Mouse (Mus musculus) heart, embryonic 14.5 days (tissue): Measurements from ENCODE around the gene Slc7a4. TPM values are rescaled to one million over a fixed set of nuclear protein-coding genes. Genes with fewer than 3 reads are reported as not detected.

ENCODE experiments used
- ATAC-seq: fragments of 200-750 bp; cut with Nextera tagmentation; 2 replicates; pipeline ENCODE4 v1.8.0; 2017; ENCODE audit warnings: low read depth, moderate TSS enrichment; ENCODE audit not compliant: insufficient number of reproducible peaks, insufficient read depth, low FRiP score
- H3K27ac ChIP-seq, 2 experiments: fragments of 200-500 bp in 1 of 2; fragments of 300-500 bp in 1 of 2; sonication (generic) in 1 of 2; replicated peaks in 1 of 2; 2 replicates each; pipeline ENCODE4 v1.5.1; 2012 to 2014; ENCODE audit warnings: low read depth in 2 of 2, low read length in 2 of 2, control low read depth in 1 of 2, mild to moderate bottlenecking in 1 of 2, mixed read lengths in 1 of 2; ENCODE audit not compliant: control insufficient read depth in 1 of 2, insufficient read depth in 1 of 2
- H3K27me3 ChIP-seq: fragments of 300-500 bp; sonication (generic); 2 replicates; pipeline ENCODE4 v1.6.1; 2014; ENCODE audit warnings: mild to moderate bottlenecking, low read length, control low read depth; ENCODE audit not compliant: control insufficient read depth, insufficient read depth
- H3K36me3 ChIP-seq: fragments of 300-500 bp; sonication (generic); 2 replicates; pipeline ENCODE4 v1.6.1; 2014; ENCODE audit warnings: mild to moderate bottlenecking, control low read depth, low read length, mixed read lengths; ENCODE audit not compliant: control insufficient read depth, insufficient read depth
- H3K4me1 ChIP-seq, 2 experiments: fragments of 200-500 bp in 1 of 2; fragments of 300-500 bp in 1 of 2; sonication (generic) in 1 of 2; 2 replicates each; pipeline ENCODE4 v1.6.1; 2012 to 2014; ENCODE audit warnings: low read length in 2 of 2, control low read depth in 1 of 2, mixed read lengths in 1 of 2; ENCODE audit not compliant: control insufficient read depth in 2 of 2, insufficient read depth in 2 of 2
- H3K4me2 ChIP-seq: fragments of 300-500 bp; sonication (generic); 2 replicates; pipeline ENCODE4 v1.6.1; 2014; ENCODE audit warnings: mild to moderate bottlenecking, low read length
- H3K4me3 ChIP-seq, 2 experiments: fragments of 200-500 bp in 1 of 2; fragments of 300-500 bp in 1 of 2; sonication (generic) in 1 of 2; 2 replicates each; pipeline ENCODE4 v1.5.1; 2012 to 2014; ENCODE audit warnings: low read length in 2 of 2, mild to moderate bottlenecking in 2 of 2, control low read depth in 1 of 2, low read depth in 1 of 2, moderate library complexity in 1 of 2; ENCODE audit not compliant: control insufficient read depth in 1 of 2, insufficient read depth in 1 of 2
- H3K9ac ChIP-seq: fragments of 300-500 bp; sonication (generic); 2 replicates; pipeline ENCODE4 v1.6.1; 2014; ENCODE audit warnings: mild to moderate bottlenecking, low read length
- H3K9me3 ChIP-seq: fragments of 300-500 bp; sonication (generic); 2 replicates; pipeline ENCODE4 v1.6.1; 2016; ENCODE audit warnings: low read length, control low read depth; ENCODE audit not compliant: control insufficient read depth
- WGBS: fragments of 180-500 bp; shearing (Covaris S2); extraction: QIAGEN DNeasy Blood & Tissue Kit; methylation state at CpG from one replicate; pipeline ENCODE4 v1.1.7; 2014; 5-methylcytosine and 5-hydroxymethylcytosine counted together
- polyA plus RNA-seq: library from polyadenylated mRNA; unstranded; fragments of >200 nt; fragmentation: Nextera tagmentation; extraction: Ambion mirVana; gene quantifications from 2 replicates; pipeline ENCODE4 v1.2.1, GENCODE M21; 2014

Gene Slc7a4
- polyA plus RNA-seq, 1 experiment from 2014 or later: 12.8 TPM

DNA sequence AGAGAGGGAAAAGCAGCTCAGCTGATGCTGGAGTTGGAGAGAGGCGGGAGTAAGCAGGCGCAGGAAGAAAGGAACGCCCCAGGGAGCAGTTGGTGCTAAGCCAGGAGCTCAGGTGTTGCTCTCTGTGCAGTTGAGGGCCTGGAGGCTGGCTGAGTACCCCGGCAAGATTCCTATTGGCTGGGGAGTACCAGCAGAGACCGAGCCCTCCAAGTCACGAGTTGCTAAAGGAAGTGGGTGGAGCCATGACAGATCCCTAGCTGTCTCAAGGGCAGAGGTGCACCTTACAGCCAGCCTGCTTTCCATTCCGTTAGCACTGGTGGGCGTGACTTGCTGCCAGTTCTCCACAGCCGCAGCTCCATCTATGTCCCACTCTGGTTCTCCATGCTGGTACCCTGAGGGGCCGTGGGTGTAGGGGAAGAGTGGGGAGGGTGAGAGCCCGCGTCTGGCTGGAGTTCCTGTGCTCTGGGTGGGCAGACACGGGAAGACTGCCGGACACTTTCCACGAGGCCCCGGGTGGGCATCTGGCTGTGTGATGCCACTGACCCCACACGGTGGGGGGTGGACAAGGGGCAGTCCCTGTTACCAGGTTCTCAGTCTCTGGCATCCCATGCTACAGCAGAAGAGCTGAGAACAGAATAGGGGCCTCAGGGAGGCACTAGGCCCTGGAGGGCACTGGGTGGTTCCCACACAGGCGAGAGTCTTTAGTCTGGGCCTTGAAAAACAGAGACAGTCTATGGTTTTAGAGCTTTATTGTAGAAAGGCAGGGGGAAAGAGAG, 28.9 kb downstream of the Slc7a4 start:
- Histone ChIP-seq H3K27ac (peak overlapping the region; percentile 77 to 83), H3K9me3 (no peaks in the 10 kb centered on the region), H3K4me3 (peak overlapping the region; percentile 12 to 33), H3K4me1 (peaks cover 24 to 31% of the 10 kb centered on the region in 2 experiments), H3K9ac (peak overlapping the region; percentile 44), H3K27me3 (no peaks in the 10 kb centered on the region), H3K4me2 (peak overlapping the region; percentile 62), H3K36me3 (no peaks in the 10 kb centered on the region)
- WGBS: 7% methylated on average over 18 of the region's 18 CpGs
- peak; percentile 86 for ATAC-seq

DNA sequence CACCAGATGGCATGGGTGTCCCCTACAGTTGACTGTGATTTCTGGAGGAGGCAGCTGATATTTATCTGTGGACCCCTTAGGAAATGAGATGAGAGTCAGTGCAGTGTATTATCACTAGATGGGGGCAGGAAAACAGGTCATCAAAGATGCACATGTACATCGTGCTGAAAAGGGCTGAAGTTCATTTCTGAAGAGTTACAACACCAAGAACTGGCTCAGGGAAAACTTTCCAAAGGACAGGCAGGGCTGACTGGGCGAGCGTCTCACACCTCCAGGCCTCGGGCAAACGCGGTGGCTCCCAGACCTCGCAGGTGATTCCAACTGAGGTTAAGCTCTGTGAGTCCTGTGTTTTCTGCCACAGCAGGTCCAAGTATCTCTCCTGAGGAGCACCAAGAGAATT, 30.2 kb downstream of the Slc7a4 start:
- no peak for ATAC-seq
- Histone ChIP-seq H3K9me3 (no peaks in the 10 kb centered on the region), H3K27me3 (no peaks in the 10 kb centered on the region), H3K9ac (no peak overlapping the region), H3K4me3 (no peak overlapping the region), H3K4me1 (peaks cover 13 to 20% of the 10 kb centered on the region in 2 experiments), H3K27ac (no peak overlapping the region), H3K4me2 (no peak overlapping the region), H3K36me3 (no peaks in the 10 kb centered on the region)
- WGBS: 57% methylated on average over 7 of the region's 7 CpGs

DNA sequence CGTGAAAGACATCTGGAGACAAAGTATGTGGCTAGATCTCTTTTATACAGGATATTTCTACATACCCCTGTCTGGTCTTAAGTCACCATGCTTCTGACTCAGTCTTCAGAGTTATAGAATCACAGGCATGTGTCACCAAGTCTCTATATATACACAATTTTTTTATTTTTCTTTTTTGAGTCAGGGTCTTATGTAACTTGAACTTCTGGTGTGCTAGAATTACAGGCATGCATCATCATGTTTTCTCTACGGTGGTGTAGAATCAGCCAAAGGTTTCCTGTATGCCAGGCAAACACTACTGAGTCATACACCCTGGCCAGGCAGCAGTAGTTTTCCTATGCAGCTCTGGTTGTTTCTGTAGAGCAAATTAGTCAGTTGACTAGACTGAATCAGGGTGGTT, 40.4 kb downstream of the Slc7a4 start:
- no peaks in the 10 kb centered on the region for H3K9me3 ChIP-seq
- H3K36me3 ChIP-seq: no peaks in the 10 kb centered on the region
- H3K4me2 ChIP-seq: no peak overlapping the region
- WGBS: 66% methylated on average over 2 of the region's 2 CpGs
- H3K4me1 ChIP-seq: no peaks in the 10 kb centered on the region
- H3K4me3 ChIP-seq: no peak overlapping the region
- ATAC-seq: no peak
- H3K27ac ChIP-seq: no peak overlapping the region
- H3K27me3 ChIP-seq: peaks cover 8% of the 10 kb centered on the region; the same call in 1 of the 2 replicates
- H3K9ac ChIP-seq: no peak overlapping the region

DNA sequence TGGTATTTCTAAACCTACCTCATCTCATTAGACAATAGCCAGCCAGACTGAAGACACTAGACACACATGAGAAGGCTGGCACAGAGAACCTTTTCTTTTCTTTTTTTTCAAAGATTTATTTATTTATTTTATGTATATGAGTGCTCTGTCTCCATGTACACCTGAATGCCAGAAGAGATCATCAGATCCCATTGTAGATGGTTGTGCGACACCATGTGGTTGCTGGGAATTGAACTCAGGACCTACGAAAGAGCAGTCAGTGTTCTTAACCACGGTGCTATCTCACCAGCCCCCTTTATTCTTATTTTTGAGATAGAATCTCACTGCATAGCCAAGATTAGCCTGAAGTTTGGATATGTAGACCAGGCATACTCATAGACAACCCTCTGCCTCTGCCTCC, 46.4 kb downstream of the Slc7a4 start:
- Histone ChIP-seq H3K27me3 (peaks cover 8% of the 10 kb centered on the region; the same call in 1 of the 2 replicates), H3K9ac (no peak overlapping the region), H3K4me3 (no peak overlapping the region), H3K4me1 (peaks cover 0 to under 1% of the 10 kb centered on the region in 2 experiments; a peak in 3 of 4 replicates), H3K36me3 (no peaks in the 10 kb centered on the region), H3K27ac (no peak overlapping the region), H3K9me3 (no peaks in the 10 kb centered on the region), H3K4me2 (no peak overlapping the region)
- ATAC-seq: no peak
- WGBS: 90% methylated on average over 3 of the region's 3 CpGs

DNA sequence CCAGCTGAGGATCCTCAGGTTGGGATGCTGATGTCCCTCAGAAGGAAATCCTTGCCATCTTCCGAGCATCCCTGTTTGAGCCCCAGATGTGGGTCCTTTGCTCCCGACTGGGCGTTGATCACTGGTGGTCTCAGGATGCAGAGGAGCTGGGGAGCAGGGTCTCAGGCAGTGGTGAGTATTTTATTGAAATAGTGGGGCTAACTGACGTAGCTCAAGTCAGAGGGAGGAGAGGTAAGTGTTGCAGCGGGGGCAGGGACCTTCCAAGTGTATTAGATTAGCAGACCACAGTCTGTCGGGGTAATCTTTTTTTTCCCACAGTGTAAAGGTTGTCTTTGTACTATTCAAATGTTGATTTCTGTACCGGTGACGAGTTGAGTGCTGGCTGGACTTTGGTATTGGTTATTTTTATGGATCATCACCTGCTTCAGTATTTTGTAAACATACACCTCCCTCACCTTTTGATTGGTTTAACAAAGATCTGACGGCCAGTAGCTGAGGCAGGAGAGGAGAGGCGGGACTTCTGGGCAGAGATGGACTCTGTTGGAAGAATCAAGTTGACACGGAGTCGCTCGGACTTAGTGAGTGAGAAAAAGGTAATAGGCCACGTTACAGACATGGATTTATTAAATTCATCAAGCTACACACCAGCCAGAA, 50.2 kb downstream of the Slc7a4 start:
- Histone ChIP-seq H3K27me3 (no peaks in the 10 kb centered on the region), H3K4me1 (peaks cover 5 to 10% of the 10 kb centered on the region in 2 experiments), H3K4me2 (no peak overlapping the region), H3K4me3 (no peak overlapping the region), H3K27ac (no peak overlapping the region), H3K36me3 (peaks cover 14% of the 10 kb centered on the region), H3K9ac (no peak overlapping the region), H3K9me3 (no peaks in the 10 kb centered on the region)
- WGBS: 57% methylated on average over 14 of the region's 14 CpGs
- ATAC-seq: no peak

DNA sequence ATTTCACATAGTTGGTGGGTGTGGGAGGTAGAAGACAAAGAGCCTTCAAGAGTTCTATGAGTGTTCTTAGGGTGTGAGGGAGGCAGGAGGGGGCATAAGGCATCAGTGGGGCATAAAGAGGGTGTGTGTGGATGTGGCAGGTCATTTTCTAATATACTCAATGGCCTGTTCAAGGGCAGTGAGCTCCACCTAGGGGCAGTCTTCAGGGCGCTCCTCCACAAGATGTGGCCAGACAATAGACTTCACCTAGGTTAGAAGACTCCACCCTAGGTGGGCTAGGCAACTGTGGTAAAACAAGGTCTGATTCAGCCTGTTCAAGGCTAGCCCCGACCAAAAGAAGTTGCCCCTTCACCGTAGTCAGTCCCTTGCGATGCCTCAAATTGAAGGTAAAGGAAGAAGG, 50.7 kb downstream of the Slc7a4 start:
- H3K36me3 ChIP-seq: peaks cover 19% of the 10 kb centered on the region
- H3K9ac ChIP-seq: no peak overlapping the region
- H3K27me3 ChIP-seq: no peaks in the 10 kb centered on the region
- no peaks in the 10 kb centered on the region for H3K9me3 ChIP-seq
- H3K4me2 ChIP-seq: no peak overlapping the region
- peaks cover 5 to 10% of the 10 kb centered on the region in 2 experiments for H3K4me1 ChIP-seq
- H3K27ac ChIP-seq: no peak overlapping the region
- no peak for ATAC-seq
- 49% methylated on average over 4 of the region's 4 CpGs for WGBS
- no peak overlapping the region; a peak in 1 of 4 replicates for H3K4me3 ChIP-seq

DNA sequence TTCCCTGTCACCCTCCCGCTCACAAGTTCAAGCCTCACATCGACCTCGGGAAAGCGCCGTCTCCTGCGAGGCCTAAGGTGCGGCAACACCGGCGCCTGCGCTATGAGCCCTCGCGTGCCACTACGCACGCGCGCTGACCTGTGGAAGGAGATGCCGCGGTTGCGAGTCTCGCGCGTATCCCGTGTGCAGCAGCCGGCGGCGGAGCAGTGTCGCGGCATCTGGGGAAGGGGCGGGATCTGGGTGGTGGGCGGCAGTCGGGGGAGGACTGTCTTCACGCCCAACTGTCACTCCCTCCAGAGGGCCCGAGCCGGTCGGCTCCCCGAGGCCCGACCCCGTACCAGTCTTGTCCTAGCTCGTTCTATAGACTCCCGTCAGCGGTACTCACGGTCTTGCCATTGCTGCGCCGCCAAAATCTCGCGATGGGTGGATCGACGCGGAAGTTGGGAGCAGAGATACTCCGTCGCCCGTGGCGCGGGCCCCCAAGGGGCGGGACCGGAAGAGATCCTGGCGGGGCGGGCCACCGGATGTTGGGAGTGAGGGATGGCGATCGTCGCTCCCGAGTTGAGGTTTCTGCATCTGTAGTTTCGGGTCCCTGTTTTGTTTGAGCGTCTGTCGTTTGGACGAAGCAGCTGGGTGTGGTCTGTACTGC, 52.2 kb downstream of the Slc7a4 start, which contains the start of gene Thap7:
Gene Thap7 (minus strand): TSS at position 497 of the 649 bp plus-strand sequence.
- no peaks in the 10 kb centered on the region for H3K27me3 ChIP-seq
- H3K4me2 ChIP-seq: peak within 1 kb of the TSS; percentile 94
- peaks cover 34% of the 10 kb centered on the region for H3K36me3 ChIP-seq
- H3K9ac ChIP-seq: peak within 1 kb of the TSS; percentile 90
- peak; percentile 95 for ATAC-seq
- H3K4me3 ChIP-seq: peak within 1 kb of the TSS; percentile 55 to 77
- peak within 1 kb of the TSS; percentile 84 to 89 for H3K27ac ChIP-seq
- no peaks in the 10 kb centered on the region for H3K9me3 ChIP-seq
- WGBS: 2% methylated on average over 65 of the region's 67 CpGs
- H3K4me1 ChIP-seq: peaks cover 5 to 10% of the 10 kb centered on the region in 2 experiments
